Mouse (Mus musculus) stomach, postnatal 0 days (tissue): ENCODE data around the gene Serinc5. TPM values are rescaled to one million over a fixed set of nuclear protein-coding genes. Genes with fewer than 3 reads are reported as not detected.
"Not testable (repeated sequence)": the region's sequence is repeated elsewhere in the genome, so short reads cannot be mapped to it uniquely, and the experiment has no call there.

Experiments
- ATAC-seq: fragments of 200-750 bp; cut with Nextera tagmentation; 2 replicates; pipeline ENCODE4 v1.8.0; 2017; ENCODE audit not compliant: low FRiP score, low TSS enrichment
- DNase-seq: peaks from one replicate; pipeline ENCODE4 v3.0.0-alpha.2; 2016; ENCODE audit warnings: low spot score
- H3K27ac ChIP-seq: fragments of 300-500 bp; sonication (generic); replicated peaks from 2 replicates; pipeline ENCODE4 v1.5.1; 2014; ENCODE audit warnings: mild to moderate bottlenecking, control low read depth
- H3K27me3 ChIP-seq: fragments of 300-500 bp; sonication (generic); 2 replicates; pipeline ENCODE4 v1.6.1; 2014; ENCODE audit warnings: low read length; ENCODE audit not compliant: control insufficient read depth, insufficient read depth
- H3K36me3 ChIP-seq: fragments of 300-500 bp; sonication (generic); 2 replicates; pipeline ENCODE4 v1.6.1; 2014; ENCODE audit warnings: low read length, mixed read lengths; ENCODE audit not compliant: control insufficient read depth, insufficient read depth
- H3K4me1 ChIP-seq: fragments of 300-500 bp; sonication (generic); replicated peaks from 2 replicates; pipeline ENCODE4 v1.6.1; 2014; ENCODE audit warnings: antibody characterized with exemption; ENCODE audit not compliant: control insufficient read depth, insufficient read depth
- H3K4me2 ChIP-seq: fragments of 300-500 bp; sonication (generic); replicated peaks from 2 replicates; pipeline ENCODE4 v1.6.1; 2014; ENCODE audit warnings: low read depth, mild to moderate bottlenecking, control low read depth, moderate library complexity
- H3K4me3 ChIP-seq: fragments of 300-500 bp; sonication (generic); 2 replicates; pipeline ENCODE4 v1.5.1; 2014; ENCODE audit warnings: low read depth, low read length, control low read depth
- H3K9ac ChIP-seq: fragments of 300-500 bp; sonication (generic); 2 replicates; pipeline ENCODE4 v1.6.1; 2014; ENCODE audit warnings: mild to moderate bottlenecking, low read length, control low read depth, mixed read lengths
- H3K9me3 ChIP-seq: fragments of 300-500 bp; sonication (generic); 2 replicates; pipeline ENCODE4 v1.6.1; 2016; ENCODE audit warnings: low read length; ENCODE audit not compliant: control insufficient read depth
- CTCF ChIP-seq: IDR thresholded peaks from 2 replicates; pipeline ENCODE4 v1.5.1; 2016; ENCODE audit warnings: antibody characterized with exemption, low read depth, mild to moderate bottlenecking, moderate library complexity
- EP300 ChIP-seq: optimal IDR thresholded peaks from 2 replicates; pipeline ENCODE3; 2016; ENCODE audit warnings: antibody characterized with exemption
- WGBS: fragments of 180-500 bp; shearing (Covaris S2); extraction: QIAGEN DNeasy Blood & Tissue Kit; methylation state at CpG from one replicate; pipeline ENCODE4 v1.1.7; 2014; 5-methylcytosine and 5-hydroxymethylcytosine counted together
- polyA plus RNA-seq: library from polyadenylated mRNA; unstranded; fragments of >200 nt; fragmentation: Nextera tagmentation; extraction: Ambion mirVana; gene quantifications from 2 replicates; pipeline ENCODE4 v1.2.1, GENCODE M21; 2015

The Serinc5 gene
- polyA plus RNA-seq, 1 experiment from 2014 or later: 14.5 TPM

GRCm38 (mm10) chr13:92592786-92593635, 17.9 kb upstream of the Serinc5 start:
- Histone ChIP-seq H3K36me3 (no peaks in the 10 kb centered on the region), H3K27me3 (no peaks in the 10 kb centered on the region), H3K9me3 (no peaks in the 10 kb centered on the region), H3K9ac (no peak overlapping the region), H3K4me3 (no peak overlapping the region), H3K27ac (peak overlapping the region; percentile 56; the same call in 1 of the 2 replicates), H3K4me1 (no peaks in the 10 kb centered on the region), H3K4me2 (no peak overlapping the region)
- ATAC-seq: peak; percentile 75; the same call in 1 of the 2 replicates
- no peak for TF ChIP-seq EP300
- no peak for TF ChIP-seq CTCF
- WGBS: 31% methylated on average over 12 of the region's 12 CpGs
- DNase-seq: peak; percentile 29

GRCm38 (mm10) chr13:92593731-92594396, 17.0 kb upstream of the Serinc5 start:
- Histone ChIP-seq H3K4me1 (no peaks in the 10 kb centered on the region), H3K36me3 (no peaks in the 10 kb centered on the region), H3K9me3 (no peaks in the 10 kb centered on the region), H3K27ac (no peak overlapping the region), H3K4me3 (no peak overlapping the region), H3K9ac (no peak overlapping the region), H3K4me2 (no peak overlapping the region), H3K27me3 (no peaks in the 10 kb centered on the region)
- 18% methylated on average over 3 of the region's 3 CpGs for WGBS
- TF ChIP-seq EP300 (no peak), CTCF (no peak)
- ATAC-seq (no peak), DNase-seq (no peak)

GRCm38 (mm10) chr13:92594481-92594880, 16.4 kb upstream of the Serinc5 start:
- ATAC-seq (no peak), DNase-seq (no peak)
- 62% methylated on average over 6 of the region's 6 CpGs for WGBS
- Histone ChIP-seq H3K27ac (no peak overlapping the region), H3K4me1 (no peaks in the 10 kb centered on the region), H3K9ac (no peak overlapping the region), H3K4me3 (no peak overlapping the region), H3K27me3 (no peaks in the 10 kb centered on the region), H3K9me3 (no peaks in the 10 kb centered on the region), H3K4me2 (no peak overlapping the region), H3K36me3 (no peaks in the 10 kb centered on the region)
- TF ChIP-seq EP300 (no peak), CTCF (no peak)

GRCm38 (mm10) chr13:92594907-92595306, 16.0 kb upstream of the Serinc5 start:
- H3K36me3 ChIP-seq: no peaks in the 10 kb centered on the region
- TF ChIP-seq CTCF (no peak), EP300 (no peak)
- no peak overlapping the region for H3K27ac ChIP-seq
- no peak overlapping the region for H3K4me3 ChIP-seq
- H3K4me1 ChIP-seq: no peaks in the 10 kb centered on the region
- H3K27me3 ChIP-seq: no peaks in the 10 kb centered on the region
- 78% methylated on average over 3 of the region's 3 CpGs for WGBS
- no peak overlapping the region for H3K9ac ChIP-seq
- no peak overlapping the region for H3K4me2 ChIP-seq
- DNase-seq (no peak), ATAC-seq (no peak)
- no peaks in the 10 kb centered on the region for H3K9me3 ChIP-seq

- Histone ChIP-seq H3K27me3 (no peaks in the 10 kb centered on the region), H3K36me3 (no peaks in the 10 kb centered on the region), H3K4me1 (no peaks in the 10 kb centered on the region), H3K27ac (no peak overlapping the region), H3K4me3 (no peak overlapping the region), H3K9ac (no peak overlapping the region), H3K9me3 (no peaks in the 10 kb centered on the region), H3K4me2 (no peak overlapping the region)
- DNase-seq (no peak), ATAC-seq (no peak)
- peak; percentile 33 for TF ChIP-seq CTCF
- TF ChIP-seq EP300: no peak
- 59% methylated on average over 3 of the region's 3 CpGs for WGBS
Observed at GRCm38 (mm10) chr13:92595424-92595823, 15.5 kb upstream of the Serinc5 start.

- H3K4me3 ChIP-seq, ATAC-seq, H3K27ac ChIP-seq, H3K4me2 ChIP-seq, DNase-seq, H3K9me3 ChIP-seq, H3K9ac ChIP-seq, H3K27me3 ChIP-seq, H3K36me3 ChIP-seq, H3K4me1 ChIP-seq: not testable (repeated sequence)
- TF ChIP-seq CTCF: peak; percentile 33; the same call in 1 of the 2 replicates
- 84% methylated on average over 4 of the region's 4 CpGs for WGBS
Observed at GRCm38 (mm10) chr13:92605306-92605705, 5.6 kb upstream of the Serinc5 start.
